Mouse (Mus musculus) heart, postnatal 36 days (tissue): ENCODE data around the gene Rnf215. TPM values are rescaled to one million over a fixed set of nuclear protein-coding genes. Genes with fewer than 3 reads are reported as not detected.
"Not testable (repeated sequence)": the region's sequence is repeated elsewhere in the genome, so short reads cannot be mapped to it uniquely, and the experiment has no call there.

Experiments
- DNase-seq, 2 experiments: peaks; one replicate each; pipeline ENCODE4 v3.0.0; 2021 to 2022
- intact Hi-C: fragments of 180-260 bp; cut with DNase I; formaldehyde crosslinking; loops from one replicate; pipeline ENCODE4 v1.15.1; 2025
- total RNA-seq, 2 experiments: library from RNA; stranded (reverse); gene quantifications; 2 replicates each; pipeline ENCODE4 v1.2.3; 2021

Gene Rnf215
- 10 to 100 TPM; 14.0 to 15.1 TPM for total RNA-seq

DNA sequence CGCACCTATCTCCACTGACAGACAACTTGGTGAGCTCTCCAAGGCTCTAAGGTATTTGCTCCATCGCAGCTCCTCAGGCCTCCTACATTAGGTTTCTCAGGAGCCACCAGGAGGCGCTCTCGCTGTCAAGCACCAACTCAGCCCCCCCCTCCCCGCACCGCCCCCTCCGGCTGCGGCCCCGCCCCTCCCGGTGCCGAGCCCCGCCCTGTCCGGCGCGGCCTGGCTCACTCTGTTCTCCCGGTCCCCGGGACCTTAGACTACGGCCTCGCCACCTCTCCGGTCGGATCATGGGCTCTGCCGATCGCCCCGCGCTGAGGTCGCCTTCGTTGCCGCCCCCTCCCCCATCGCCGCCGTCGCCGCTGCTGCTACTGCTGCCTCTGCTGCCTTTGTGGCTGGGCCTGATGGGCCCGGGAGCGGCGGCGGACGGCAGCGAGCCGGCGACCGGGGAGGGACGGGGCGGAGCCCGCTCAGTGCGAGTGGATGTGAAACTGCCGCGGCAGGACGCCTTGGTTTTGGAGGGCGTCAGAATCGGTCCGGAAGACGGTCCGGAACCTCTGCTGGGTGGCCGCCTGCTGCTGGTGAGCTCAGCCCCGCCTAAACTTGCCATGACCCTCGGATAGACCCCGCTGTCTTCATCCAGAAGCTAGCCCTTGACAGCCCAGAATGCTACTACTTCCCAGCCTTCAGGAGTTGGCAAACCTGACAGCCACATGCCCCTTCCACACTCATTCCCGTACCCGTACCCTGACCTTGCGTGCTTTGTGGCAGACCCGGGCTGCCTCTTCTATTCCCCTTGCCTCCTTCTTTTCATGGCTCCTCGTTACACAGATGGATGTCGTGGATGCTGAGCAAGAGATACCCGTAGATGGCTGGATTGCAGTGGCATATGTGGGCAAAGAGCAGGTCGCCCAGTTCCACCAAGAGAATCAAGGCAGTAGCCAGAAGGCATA lies at the start of gene Rnf215:
Gene Rnf215, plus strand, starts transcription at position 217 of the 950 bp plus-strand sequence.
- peak; percentile 94 to 95 for DNase-seq
- intact Hi-C loops = loop anchor here (1.0 to 2.0 kb wide), 4 partner anchors 25 to 288 kb away; partner anchors contain the start of genes Ccdc157 and Sf3a1

DNA sequence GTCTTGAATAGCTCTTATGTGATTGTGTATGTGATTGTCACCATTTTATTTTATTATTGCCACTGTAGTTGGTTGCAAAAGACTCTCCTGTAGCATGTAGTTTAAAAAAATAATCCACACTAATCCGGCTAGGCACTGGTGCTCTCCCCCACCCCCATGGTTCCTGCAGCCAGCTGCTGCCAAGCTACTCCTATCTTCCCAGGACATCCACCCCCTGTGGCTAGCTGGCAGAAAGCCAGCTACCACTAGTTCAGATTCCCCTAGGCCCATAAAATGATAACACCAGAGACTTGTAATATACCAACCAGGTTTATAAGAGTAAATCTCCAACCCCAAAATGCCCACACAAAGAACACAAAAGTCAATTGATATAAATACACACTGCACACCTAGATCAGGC lies 48.8 kb upstream of the Rnf215 start:
- intact Hi-C loops = no loop called here
- no peak for DNase-seq

DNA sequence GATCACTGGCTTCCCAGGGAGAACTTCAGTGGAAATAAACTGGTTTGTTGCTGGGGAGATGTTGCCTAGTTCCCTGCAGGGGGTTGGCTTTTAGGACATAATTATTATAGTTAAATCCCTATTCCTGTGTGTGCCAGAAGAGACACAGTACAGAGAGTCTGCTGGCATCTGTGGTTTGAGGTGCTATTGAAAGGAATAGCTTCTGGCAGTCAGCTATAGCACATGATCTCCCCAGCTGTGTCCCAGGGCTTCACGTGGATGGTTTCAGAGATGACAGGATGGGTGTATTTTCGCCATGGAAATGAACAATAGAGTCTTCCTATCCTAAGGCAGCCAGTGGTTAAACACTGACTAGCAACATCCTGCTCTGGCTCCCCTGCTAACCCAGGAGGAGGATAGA lies 47.7 kb upstream of the Rnf215 start:
- intact Hi-C loops = no loop called here
- no peak for DNase-seq

DNA sequence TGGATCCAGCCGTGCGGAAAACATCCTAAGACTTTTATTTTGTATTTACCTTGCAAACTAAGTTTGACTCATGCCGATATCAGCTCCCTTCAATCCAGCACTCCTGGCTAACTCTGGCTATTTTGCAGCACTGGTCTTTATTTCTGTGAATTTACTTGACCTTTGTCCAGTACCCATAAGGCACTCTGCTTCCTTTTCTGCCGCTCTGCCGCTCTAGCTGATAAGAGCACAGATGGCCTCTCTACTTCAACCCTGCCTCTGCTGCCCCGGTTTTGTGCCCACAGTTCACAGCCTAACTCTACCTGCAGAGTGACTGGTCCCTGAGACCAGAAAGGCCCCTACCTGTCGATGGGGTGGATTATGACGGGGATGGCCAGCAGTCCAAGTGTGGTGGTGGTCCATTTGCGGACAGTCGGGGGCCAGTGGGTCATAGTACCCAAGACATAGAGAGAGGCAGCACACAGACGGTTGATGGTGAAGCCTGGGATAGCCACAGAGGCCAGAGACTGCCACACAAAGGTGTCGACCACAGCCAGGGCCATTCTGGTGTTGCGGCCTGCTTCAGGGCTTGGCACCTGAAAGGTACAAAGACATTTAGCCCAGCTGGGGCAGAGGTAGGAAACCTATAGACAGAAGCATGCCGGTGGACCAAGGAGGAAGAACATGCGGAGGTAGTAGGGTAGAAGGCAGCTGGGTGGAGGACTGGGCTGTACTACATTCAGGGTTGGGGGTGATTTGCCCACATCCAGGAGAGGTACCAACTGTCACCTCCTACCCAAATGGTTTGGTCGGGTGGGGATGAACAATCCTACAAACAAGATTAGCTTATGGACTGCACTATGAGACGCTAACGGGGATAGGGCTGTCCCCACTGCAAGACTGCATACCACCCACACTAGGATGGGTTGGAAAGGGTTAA lies 41.3 kb upstream of the Rnf215 start:
- DNase-seq = no peak
- intact Hi-C loops = loop anchor here (10.0 kb wide), 1 partner anchor 1001 kb away; the partner anchor contains the start of genes Ewsr1 and Rhbdd3

DNA sequence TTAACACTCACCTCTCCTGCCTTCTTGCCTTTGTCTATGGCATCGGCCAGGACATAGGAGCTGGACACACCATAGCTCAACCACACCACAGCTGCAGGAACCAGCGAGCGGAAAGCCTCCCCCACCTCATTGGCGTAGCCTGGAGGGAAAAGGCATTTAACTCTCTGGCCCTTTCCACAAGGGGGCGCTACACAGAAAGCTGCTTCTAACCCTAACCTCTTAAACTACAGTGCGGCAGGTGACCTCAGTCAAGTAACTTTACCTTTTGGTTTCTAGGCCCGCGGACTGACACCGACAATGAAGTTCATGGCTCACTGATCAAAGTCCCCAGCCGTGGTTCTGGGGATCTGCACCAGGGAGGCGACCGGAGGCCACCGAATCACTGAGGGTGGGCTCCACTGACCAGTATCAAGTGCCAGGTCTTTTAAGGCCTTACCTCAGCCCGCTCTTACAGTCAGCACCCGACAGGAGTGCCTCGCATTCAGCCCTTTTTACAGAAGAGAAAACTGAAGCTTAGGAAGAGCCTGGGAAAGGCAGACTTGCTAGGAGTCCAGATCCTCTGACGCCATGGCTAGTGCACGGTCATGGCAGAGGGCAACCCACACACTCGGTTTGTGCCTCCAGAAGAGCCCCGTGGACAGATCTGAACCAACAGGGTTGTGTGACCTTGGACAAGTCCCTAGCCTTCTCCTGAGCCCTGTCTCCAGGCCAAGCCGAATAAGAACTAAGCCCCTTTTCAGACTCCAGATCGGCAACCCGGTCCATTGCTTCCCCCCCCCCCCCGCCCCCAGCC lies 40.4 kb upstream of the Rnf215 start:
- peak; percentile 71 to 72 for DNase-seq
- intact Hi-C loops = loop anchor here (10.0 kb wide), 1 partner anchor 1000 kb away; the partner anchor contains the start of genes Ewsr1 and Rhbdd3

DNA sequence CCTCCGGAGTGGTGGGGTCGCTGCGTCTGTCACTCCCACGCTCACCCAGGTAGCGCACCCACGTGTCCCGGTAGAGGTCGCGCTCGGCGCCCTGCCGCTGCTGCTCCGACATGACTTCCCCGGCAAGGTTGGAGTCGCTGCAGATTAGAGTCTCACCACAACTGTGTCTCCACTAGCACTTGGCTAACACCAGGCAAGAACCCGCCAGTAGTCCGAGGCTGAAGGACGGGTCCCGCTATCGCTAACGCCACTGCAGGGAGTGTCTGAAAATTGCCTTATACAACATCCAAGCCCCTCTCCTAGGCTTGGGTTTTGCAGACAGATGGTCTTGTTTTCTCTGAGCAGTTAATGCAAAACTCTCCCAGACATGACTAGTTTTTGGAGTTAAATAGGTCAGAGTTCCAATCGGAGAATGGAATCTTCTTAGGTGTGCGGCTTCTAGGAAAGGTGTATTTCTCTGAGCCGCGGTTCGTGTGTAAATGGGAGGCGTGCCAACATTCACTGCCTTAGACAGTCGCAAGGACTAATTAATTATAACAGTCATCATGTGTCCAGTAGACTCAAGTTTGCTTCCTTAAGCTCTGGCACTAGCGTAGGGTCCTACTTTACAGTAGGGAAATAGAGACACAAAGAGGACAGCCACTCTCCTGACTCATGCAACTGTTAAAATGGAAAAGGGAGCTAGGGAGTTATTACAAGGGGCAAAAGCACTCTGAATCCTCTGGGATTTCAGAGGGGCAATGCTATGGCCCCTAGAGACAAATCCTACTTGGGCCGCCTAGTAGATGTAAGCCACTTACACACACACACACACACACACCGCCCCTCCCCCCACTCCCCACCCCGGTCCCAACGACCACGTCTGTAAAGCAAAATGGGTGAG lies 39.6 kb upstream of the Rnf215 start, which contains the start of gene Mtfp1:
Gene Mtfp1, minus strand, starts transcription at position 275 of the 883 bp plus-strand sequence.
- DNase-seq = peak; percentile 63 to 68
- intact Hi-C loops = loop anchor here (10.0 kb wide), 1 partner anchor 999 kb away; the partner anchor contains the start of genes Ewsr1 and Rhbdd3

DNA sequence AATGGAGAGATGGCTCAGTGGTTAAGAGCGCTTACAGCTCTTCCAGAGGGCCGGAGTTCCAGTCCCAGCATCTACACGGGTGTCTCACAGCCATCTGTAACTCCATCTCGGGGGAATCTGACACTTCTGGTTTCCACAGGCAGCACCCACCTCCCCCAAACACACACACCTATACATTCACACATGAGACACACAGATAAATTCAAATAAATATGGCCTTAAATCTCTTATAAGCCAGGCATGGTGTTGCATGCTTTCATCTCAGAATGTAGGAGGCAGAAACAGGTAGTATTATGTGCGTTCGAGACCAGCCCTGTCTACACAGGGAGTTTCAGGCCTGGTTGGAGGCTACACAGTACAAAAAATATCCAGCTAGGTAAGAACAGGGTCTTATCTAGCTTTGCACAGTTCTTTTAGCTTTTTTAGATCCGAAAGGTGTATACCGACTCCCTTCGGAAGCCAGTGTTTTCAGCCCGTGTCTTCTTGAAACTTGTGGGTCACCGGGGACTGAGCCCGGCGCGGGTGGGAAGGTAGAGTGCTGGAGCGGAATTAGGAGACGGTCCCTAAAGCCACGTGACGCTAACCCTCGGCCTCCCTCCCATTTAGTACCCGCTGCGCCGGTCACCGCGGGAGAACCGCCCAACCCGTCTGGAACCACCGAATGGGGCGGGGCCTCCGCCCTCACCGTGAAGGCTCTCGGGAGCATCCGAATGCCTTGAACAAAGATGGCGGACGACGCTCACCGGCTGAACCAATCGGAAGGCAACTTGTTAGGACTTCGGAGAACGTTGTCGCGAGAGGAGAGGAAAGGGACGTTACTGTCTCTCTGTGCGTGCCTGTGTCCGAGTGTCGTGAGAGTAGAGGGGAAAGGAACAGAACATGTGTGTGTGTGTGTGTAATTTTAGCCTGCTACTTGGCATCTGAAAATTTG lies 38.7 kb upstream of the Rnf215 start:
- intact Hi-C loops = loop anchor here (10.0 kb wide), 1 partner anchor 998 kb away; the partner anchor contains the start of genes Ewsr1 and Rhbdd3
- peak; percentile 96 to 97 for DNase-seq

DNA sequence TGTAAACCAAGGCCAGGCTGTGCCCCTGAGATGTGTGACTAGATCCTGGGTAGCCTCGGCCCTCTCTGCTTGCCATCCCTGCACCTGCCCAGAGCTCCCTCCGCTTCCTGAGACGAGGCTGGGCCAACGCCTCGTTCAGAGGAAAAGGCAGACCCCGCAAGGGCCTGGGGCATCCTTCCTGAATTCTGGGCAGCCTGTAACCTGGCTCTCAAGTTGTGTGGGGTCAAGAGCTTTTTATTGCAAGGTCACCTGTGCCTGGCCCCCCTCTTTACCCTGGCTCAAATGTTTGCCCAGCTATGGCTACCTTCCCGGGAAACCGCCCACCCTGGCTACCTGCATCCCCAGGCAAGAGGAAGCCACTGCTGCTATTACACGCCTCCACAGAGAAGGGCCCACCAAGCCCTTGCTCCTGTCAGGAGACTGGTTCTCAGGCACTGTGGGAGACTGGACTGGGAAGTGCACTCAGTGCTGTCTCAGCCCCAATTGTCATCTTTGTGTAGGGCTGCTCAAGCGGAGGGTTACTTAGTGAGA lies 37.8 kb upstream of the Rnf215 start:
- no peak for DNase-seq

DNA sequence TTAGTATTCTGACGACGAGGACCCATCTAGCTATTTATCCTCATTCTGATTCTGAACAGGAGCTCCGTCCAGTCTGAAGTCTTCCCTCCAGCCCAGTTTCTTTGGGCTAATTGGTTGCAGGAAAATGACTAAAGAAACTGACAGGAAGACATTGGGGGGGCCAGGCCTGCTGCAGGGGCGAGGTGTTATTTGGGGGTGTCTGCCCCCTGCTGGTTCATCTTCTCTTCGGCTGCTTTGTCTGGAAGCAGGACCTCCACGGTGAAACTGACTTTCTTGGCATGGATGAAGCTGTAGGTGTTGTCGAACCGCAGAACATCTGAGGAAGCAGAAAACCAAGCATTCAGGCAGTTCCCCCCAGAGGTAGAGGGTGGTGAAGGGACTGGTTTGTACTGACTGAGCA lies 36.9 kb upstream of the Rnf215 start:
- intact Hi-C loops = loop anchor here (10.0 kb wide), 1 partner anchor 997 kb away; the partner anchor contains the start of genes Ewsr1 and Rhbdd3
- DNase-seq = no peak

More for the DNA sequence above, 37.8 kb upstream of the Rnf215 start:
- intact Hi-C loops = loop anchor here (10.0 kb wide), 1 partner anchor 998 kb away; the partner anchor contains the start of genes Ewsr1 and Rhbdd3

DNA sequence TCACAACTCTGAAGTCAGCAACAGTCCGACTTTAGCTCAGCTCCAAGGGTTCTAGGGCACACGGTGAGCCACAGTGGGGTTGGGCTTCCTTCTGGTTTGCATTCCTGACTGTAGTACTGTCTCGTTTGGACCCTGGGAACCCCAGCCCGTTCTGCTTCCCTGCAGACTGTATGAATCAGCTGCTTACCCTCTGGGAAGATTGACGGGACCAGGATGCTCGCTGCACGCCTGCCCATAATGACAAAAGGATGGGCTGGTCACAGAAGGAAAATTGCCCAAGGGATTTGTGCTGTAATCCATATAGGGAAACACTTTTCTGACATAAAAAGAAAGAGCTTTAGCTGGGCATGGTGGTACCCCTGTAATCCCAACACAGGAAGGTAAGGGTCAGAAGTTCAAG lies 36.2 kb upstream of the Rnf215 start:
- intact Hi-C loops = loop anchor here (10.0 kb wide), 1 partner anchor 996 kb away; the partner anchor contains the start of genes Ewsr1 and Rhbdd3
- DNase-seq = no peak

DNA sequence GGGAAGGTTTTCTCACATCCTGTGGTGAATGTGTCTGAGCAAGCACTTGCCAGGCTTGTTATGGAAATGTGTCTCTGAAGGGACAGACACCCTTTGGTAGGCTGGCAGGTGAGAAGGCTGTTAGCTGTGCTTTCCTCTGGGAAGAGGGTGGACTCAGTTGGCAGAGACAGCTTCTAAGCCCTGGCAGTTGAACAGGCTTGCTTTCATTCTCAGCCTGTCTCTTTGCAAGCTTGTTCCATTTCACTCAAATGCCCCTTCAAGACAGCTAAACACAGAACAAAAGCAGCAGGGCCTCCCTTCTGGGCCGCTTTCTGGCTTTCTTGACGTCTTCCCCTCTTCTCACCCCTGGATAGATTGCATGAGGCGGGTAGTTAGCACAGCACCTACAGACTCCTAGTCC lies 35.6 kb upstream of the Rnf215 start:
- DNase-seq = no peak
- intact Hi-C loops = loop anchor here (10.0 kb wide), 1 partner anchor 995 kb away; the partner anchor contains the start of genes Ewsr1 and Rhbdd3

DNA sequence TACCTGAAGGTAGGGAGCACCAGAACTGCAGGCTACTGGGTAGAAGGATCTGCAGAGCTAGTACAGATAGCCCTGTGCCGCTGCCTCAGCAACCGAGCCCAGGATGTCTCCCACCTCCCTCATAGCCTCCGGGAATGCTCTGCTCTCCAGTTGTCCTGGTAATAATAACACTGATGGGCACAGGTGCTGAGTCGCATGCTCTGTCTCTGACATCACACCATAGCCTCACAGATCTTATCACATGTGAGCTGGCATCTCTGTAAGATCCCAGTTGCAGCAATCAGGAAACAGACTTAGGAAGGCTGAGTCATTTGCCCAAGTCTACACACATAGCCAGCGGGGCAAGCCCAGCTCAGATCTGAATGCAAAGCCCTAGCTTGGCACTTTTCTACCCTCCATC lies 33.2 kb upstream of the Rnf215 start:
- intact Hi-C loops = no loop called here
- DNase-seq = no peak

DNA sequence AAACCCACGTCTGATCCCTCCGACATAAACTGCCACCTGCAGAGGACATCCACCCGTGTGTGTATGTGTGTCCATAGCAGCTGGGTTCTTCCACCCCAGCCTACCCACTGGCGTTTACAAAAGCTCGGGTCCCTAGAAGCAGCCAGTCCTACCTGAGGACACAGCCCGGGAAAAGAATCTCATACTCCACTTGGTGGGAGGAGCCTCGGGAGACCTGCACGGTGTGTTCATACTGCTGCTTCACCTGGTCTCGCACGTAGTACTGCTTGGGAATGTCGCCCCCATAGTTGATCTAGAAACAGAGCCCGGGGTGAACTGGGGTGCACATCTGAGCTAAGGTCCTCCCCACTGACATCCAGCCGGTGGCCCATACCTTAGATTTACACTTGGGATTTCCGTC lies 31.5 kb upstream of the Rnf215 start:
- intact Hi-C loops = no loop called here

DNA sequence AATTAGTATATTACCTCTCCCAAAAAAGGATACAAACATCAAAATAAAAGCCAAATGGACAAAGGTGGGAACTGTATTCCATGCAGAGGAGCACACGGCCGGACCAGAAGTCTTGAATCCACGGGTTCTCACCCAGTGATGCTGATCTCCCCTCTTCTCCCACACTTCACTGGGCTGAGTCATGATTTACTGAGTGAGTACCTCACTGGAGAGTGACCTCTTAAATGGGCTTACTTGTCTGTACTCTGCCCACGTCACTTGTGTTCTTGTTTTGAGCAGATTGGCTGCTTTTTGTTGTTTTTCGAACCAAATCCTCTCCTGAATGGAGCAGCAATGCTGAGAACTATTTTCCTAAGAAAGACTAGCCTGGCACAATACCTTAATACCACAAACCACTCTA lies 30.0 kb upstream of the Rnf215 start:
- no peak for DNase-seq
- intact Hi-C loops = no loop called here

More for the DNA sequence above, 31.5 kb upstream of the Rnf215 start:
- DNase-seq = no peak

DNA sequence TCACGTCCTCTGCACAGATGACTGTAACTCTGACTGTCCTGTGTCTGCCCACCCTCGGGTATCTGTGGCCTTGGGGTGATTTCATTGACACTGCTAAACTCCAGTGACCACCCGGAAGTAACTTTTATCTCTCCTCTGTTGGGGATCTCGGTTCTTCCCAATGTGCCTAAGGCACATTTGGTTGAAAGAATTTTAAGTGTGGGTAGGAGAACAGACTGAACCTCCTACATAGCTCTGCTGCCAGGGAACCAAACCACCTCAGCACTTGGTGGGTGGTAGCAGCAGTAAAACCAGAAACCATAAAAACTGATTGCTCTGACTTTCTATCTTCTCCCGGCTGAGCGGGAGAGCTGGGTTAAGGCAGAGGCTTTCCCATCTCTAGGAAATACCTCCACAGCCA lies 29.6 kb upstream of the Rnf215 start:
- DNase-seq = no peak
- intact Hi-C loops = no loop called here

DNA sequence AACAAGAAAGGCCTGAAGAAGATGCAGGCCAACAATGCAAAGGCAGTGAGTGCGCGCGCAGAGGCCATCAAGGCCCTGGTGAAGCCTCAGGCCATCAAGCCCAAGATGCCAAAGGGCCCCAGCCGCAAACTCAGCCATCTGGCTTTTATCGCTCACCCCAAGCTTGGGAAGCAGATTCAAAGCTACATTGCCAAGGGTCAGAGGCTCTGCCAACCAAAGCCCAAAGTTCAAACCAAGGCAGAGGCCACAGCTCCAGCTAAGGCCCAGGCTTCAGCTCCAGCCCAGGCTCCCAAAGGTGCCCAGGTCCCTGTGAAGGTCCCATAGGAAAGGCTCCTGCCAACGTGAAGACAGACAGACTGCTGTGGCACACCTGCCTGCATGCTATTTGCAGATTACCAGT lies 27.1 kb upstream of the Rnf215 start:
- intact Hi-C loops, DNase-seq: not testable (repeated sequence)

DNA sequence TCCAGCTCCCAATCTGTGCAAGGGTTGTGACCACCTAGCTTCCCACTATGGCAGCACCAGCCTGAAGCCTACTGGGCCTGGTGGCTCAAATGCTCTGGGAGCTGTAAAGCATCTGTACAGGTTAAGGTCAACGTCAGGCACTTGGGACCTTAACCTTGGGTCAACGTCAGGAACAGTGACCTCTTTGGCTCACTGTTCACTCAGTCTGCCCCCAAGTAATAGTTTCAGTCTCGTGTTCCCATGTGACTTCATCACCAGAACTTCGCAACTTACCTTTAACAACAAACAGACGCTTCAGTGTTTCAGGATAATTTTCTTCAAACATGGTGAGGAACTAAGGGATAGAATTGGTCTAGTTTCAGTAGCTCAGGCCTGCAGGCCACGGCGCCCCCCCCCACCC lies 26.3 kb upstream of the Rnf215 start:
- intact Hi-C loops = no loop called here
- no peak for DNase-seq
